Mouse (Mus musculus) cerebral cortex, adult 2 months (tissue): ENCODE results near the gene Col5a1.

Experiments
- WGBS: fragments of 180-500 bp; shearing (Covaris S2); methylation state at CpG from one replicate; pipeline ENCODE4 v1.1.7; 2018; 5-methylcytosine and 5-hydroxymethylcytosine counted together

Col5a1 gene

DNA sequence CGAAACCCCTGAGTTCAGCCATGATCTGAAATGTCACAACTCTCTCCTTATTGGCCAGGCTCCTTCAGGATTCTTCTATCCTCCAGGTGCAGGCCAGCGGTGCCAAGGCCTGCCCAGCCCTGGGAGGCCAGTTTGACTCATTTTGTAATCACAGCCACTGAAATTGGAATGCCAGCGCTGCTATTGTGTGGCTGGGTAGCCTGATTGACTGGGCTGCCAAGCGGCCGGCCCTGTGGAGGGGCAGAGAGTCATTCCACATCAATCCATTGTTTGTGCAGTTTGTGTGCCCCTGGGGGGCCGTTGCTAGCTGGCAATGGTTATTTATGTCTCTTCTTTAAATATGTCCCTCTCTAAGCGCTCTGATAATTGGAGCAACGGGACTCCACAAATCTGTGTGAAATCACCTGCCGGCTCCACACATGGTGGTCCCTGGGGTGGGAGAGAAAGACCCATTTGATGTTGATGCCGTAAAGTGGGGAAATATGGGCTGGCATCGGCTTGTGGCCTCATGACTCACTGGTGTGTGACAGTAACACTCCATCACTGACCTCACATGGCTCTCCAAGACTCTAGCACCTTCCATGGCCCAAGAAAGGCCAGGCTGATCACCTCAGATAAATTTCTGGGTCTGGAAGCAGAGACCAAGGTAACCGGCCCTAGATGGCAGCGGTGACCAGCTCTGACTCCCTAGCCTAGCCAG, 147.9 kb downstream of the Col5a1 start:
- WGBS = 74% methylated on average over 13 of the region's 13 CpGs

DNA sequence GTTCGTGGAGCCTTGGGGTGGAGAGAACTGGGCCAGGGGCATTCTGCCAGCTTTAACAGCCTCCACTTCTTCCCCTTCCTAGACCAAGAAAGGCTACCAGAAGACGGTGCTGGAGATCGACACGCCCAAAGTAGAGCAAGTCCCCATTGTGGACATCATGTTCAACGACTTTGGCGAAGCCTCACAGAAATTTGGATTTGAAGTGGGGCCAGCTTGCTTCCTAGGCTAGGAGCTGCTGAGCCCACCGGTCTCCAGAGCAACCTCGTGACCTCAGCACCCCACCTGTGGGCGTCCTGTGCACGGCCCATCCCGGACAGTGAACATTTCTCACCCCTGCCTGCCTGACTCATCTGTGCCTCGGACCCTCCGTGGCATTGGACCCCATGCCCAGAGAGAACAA, 150.6 kb downstream of the Col5a1 start:
- 77% methylated on average over 13 of the region's 13 CpGs for WGBS

DNA sequence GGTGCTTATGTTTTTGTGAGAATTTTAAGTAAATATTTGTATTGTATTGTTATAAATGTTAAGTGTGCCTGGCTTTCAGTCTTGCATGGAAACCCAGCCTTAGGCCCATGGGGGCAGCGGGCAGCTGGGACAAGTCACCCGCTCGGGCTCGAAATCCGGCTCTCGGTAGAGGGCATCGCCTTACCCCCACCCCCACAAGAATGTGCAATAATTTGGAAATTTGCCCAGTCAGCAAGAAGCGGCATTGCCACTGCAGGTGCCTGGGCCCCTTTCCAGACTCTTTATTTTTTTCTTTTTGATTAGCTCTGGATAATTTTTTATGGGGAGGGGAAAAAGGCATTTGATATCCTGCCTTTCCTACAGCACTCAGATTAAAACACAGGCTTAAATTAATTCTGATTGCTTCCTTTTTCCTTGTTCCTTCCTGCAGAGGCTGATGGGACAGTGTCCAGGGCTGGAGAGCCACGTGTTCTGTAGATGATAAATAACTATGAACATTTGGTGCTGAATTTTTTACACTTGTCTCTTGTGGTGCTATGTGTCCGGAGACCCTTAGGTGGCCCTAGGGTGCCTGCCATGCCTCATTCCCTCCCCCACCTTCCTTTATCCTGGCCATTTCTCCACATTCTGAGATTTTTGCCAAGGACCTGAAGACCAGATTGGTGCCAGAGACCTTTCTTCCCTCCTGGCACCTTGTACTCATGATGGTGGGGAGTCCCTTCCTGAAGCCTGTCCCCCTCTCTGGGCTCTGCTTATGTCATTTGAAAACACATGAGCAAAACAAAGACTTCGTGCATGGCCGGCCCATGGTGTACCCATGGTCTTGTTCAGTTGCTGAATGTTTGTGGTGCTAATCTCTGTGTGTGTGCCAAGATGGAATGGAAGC, 151.5 kb downstream of the Col5a1 start:
- WGBS = 52% methylated on average over 12 of the region's 12 CpGs

DNA sequence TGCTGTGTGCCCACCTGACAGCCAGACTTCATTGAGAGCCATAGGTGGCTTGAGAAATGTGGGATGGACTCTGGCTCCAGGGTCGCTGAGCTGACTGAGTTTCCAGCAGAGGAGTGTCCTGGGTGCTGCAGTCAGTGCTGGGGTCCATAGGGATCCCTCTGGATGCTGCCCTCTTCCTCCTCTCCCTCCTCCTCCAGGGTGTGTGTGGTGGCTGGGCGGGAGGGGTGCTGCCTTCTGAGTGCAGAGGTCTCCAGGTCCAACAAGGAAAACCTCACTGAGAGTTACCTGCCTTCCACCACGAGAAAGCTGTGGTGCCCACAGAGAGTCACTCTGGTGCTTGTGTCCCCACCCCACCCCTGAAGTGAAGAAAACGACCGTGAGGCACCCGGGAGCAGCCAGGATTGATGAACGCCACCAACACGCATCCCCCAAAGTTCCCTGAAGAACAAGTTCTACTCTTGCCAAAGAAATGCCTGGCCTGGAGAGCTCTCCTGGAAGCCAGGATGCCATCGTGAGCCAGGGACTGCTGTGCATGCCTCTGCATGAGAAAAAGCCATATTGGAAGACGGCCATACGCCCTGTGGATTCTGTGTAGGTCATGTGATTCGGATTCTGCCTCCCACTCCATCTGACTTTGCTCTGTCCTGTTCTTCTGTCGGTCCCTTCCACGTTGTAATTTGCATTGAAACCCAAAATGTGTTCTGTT, 152.3 kb downstream of the Col5a1 start:
- 49% methylated on average over 14 of the region's 14 CpGs for WGBS

DNA sequence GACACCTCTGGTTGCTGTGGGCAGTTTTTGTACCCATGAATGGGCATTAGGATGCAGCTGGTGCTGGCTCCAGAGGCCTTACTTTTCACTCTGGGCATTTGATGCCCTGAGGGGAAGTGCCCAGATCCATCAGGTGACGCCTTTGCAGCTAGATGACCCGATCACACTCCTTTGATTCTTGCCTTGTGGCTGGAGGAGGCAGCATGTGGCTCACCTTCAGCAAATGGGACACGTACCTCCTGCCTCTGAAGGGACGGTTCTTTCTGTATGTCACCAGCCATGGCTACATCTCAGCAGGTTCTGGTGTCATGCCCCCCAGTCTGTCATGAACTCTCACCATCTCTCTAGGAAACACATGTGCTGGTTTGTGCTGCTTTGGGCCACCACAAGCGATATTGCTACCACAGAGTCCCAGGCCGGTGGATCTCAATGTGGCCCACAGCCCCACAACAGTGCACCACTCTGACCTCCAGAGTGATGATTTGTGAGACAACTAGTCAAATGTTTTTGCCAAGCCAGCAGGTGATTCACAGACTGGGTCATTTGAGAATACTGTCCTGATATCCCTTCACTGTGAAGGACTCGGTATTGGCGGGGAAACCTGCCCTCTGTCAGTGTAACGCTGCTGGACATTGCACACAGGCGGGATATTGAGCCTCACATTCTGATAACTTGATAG, 153.6 kb downstream of the Col5a1 start:
- 95% methylated on average over 10 of the region's 10 CpGs for WGBS

DNA sequence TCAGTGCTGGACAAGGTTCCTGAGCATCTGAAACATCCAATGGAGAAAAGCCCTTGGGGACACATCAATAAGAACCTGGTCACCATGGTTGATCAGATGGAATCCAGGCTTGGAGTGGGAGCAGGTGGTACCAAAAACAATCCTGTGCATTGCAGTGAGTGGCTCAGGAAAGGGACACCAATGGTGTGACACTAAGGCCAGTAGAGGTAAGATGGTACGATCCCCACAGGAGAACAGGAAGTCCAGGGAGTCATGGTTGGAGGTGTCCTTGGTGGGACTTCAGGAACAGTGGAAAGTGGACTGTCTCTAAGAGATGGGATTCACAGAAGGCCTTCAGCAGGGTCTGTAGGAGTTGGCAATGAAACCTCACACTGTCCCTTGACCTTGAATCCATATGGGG, 154.2 kb downstream of the Col5a1 start:
- WGBS = 90% methylated on average over 1 of the region's 1 CpGs

DNA sequence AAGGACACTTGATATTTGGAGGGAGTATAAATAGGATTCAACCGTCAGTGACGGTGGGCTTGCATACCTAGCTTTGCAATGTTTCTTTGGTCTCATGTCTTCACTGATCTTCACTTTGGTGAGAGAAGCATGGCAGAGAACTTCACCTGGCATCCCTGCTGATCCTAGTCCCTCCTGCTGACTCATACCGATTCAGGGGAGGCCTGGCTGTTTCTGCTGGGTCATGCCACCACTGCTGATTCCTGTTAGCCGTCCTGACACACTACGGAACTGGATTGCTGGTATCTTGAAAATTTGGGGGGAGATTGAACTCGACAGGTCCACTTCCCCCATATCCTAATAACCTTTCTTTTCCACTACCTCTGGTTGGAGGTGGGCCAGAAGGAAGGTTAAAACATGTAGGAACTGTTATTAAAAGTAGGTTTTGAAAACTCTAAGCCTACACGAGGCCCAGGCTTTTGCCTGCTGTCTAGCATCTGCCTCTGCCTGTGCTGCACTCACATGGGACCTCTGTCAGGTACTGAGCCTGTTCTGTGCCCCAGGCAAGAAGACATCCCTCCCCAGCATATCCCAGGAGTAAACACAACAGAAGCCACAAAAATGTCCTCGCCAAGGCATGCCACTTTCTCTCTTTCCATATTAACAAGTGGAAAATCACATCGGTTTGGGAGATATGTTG, 158.8 kb downstream of the Col5a1 start:
- 81% methylated on average over 9 of the region's 9 CpGs for WGBS

DNA sequence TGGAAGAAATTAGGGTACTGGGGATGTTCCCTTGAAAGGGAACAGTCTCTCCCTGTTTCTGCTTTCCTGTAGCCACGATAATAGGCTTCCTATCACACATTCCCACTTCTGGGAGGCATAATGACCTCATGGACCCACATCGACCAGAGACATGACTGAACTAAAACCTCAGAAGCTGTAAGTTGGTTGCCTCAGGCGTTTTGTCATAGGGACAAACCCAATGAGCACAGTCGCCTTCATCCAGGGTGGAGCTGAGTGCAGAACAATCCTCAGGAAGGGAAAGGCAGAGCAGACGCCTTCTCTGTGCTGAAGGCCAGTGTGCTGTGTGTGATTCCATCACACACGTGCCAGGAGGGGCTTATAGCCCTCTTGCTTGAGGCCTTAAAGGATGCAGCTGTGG, 160.1 kb downstream of the Col5a1 start:
- WGBS = 77% methylated on average over 6 of the region's 6 CpGs

DNA sequence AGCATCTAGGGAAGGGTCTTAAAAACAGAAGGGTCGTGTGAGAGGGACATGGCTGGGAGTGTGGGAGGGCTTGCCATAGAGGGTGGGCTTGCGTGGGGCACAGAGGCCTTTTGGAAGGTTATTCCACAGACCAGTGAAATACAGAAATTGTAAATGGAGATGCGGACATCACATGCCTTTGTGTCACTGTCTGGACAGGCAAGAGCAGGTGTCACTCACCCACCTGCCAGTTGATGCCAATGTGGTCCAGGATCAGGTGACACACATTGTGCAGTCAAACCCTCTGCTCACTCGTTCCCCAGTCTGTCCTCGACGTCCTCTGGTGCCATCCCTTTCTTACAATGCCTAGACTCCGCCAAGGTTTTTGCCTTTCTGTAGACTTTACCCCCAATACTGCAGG, 160.9 kb downstream of the Col5a1 start:
- WGBS = 84% methylated on average over 7 of the region's 7 CpGs

DNA sequence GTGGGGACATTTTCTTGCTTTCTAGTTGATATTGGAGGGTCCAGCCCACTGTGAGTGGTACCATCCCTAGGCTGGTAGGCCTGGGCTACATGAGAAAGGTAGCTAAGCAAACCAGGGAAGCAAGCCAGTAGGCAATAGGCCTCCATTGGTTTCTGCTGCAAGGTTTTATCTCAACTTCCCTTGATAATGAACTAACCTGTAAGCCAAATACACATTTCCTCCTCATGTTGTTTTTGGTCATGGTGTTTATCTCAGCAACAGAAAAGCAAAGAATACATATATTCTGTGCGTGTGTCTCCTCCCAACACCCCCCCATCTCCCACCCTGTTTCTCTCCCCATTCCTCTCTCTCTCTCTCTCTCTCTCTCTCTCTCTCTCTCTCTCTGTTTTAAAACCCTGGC, 173.7 kb downstream of the Col5a1 start:
- WGBS = 91% methylated on average over 1 of the region's 1 CpGs

DNA sequence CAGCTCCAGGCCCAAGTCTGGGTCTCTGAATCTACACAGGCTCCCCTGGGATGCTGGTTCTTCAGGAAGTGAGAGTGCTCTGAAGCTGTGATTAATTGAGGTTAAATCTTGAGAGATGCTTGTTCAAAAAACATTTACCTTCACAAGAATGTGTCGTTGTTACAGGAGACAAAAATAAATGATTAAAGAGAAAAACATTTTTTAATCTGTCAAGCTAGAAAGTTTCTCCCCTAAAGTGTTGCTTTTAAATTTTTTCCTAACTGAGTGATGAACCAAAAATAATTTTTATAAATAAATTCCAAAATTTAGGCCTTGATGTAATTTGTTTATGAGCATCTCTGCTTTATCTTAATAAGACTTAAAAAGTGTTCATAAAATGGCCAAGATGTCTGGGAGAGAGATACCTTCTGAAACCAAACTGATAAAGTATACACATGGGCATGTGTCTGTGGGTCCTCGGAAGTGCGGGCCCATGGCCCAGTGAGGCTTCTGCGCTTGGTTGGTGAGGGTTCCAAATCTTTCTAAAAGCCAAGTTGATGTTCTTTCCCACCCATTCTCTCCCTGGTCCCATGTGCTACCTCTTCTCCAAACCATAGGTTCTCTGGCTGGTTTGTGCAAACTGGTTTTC, 177.6 kb downstream of the Col5a1 start:
- 78% methylated on average over 4 of the region's 4 CpGs for WGBS

DNA sequence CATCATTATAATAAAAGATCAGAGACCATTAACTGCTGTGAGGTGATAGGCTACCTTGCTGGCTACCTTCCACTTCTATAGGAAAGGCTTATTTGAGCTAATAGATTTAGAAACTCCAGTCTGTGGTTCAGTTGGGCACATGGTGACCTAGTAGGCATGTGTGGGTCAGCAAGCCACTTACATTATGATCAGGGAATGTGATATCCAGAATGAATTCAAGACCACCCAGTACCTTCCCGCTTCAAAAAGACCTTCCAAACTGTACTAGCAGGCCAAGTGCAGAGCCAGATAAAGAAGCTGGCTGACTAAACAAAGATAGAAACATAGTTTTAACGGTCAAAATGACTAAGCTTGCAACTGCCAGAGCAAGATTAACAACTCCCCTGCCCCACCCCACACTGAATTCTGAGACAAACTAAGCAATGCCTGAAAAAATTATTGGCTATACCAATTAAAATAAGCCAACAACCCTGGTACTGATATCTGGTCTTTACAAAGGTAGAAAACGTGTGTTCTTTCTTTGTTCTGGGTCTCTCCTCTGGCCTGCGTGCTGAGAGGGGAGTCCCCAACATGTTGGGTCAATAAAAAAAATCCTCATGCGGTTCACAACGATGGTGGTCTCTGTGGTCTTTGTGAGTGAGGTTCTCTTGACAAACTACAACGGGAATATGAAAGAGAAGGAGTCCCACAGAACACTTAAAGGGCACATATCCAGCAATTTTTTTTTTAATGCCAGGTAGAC, 178.3 kb downstream of the Col5a1 start:
- 75% methylated on average over 7 of the region's 7 CpGs for WGBS

DNA sequence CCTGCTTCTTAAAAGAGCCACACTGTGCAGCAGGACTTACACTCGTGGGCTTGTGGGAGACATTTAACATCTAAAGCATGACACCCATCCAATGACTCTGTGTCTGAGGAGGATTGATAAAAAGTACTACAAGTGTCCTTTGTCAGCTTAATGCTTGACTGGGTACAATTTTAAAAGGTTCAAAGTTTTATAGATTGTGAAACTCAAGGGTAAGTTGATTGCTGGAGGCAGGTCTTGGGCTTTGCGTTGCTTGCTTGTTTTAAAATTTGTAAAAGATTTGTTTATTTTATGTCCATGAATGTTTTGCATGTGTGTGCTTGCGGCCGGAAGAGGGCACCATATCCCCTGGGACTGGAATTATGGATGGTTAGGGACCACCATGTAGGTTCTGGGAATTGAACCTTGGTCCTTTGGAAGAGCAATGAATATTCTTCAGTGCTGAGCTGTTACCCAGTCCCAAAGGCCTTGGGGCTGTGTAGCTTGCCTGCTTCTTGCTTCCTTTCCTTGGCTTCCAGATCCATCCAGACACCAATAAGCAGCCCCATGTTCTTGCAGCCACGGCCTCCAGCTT, 178.9 kb downstream of the Col5a1 start:
- 92% methylated on average over 5 of the region's 5 CpGs for WGBS

DNA sequence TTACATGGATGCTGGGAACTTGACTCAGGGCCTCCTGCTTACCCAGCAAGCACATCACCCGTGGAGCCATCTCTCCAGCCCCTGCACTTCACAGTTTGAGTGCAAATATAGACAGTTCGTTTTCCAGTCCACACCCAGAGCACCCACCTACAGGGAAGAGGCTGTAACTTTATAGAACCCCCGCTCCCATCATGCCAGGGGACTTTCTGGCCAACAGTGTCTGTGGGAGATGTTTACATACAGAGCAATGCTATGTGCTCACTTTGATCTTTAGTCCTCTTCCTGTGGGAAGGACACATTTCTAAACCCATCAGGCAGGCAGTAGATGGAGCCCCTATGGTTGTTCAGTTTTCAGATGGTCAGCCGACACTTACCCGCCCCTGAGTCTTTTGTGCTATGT, 180.5 kb downstream of the Col5a1 start:
- 37% methylated on average over 5 of the region's 5 CpGs for WGBS

DNA sequence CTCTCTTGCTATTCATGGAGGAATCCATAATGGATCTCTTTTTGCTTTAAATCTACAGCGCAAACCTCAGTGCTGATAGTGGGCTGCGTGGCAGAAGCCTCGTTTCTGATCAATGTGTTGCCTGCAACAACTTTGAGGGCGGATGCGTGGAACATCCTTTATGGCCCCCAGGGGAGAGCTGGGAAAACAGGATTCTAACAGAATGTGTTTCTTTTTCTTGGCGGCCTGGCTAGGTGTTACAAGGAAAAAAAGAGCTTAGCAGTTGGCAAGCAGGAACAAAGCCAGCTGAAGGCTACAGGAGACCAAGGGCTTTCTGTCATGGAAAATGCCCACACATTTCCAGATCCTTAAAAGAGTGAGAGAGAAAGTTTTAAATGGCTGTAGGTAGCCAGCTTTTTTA, 180.9 kb downstream of the Col5a1 start:
- 30% methylated on average over 6 of the region's 6 CpGs for WGBS

DNA sequence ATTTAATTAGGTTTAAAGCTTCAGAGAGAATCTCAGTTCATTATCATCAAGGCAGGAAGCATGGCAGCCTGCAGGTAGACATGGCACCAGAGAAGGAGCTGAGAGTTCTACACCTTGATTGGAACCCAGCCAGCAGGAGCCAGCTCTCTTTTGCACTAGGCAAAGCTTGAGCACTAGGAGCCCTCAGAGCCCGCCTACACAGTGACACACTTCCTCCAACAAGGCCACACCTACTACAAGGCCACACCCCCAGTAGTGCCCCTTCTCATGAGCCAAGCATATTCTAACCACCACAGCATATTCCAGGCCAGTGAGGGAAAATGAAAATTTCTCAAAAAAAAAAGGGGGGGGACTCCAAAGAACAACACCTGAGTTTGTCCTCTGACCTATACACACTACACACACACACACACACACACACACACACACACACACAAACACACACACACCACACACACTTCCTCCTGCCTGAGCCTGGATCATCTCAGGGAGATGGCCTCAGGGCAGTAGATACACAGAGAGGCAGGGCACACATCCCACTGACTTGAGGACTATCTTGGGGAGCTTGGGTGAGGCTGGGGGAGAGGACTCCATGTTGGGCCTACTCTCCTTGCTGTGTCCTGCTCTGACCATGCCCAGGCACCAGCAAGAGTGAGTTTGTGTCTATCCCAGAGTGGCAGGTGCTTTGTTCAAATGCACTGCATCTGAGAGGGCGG, 181.8 kb downstream of the Col5a1 start:
- WGBS = 55% methylated on average over 2 of the region's 2 CpGs

DNA sequence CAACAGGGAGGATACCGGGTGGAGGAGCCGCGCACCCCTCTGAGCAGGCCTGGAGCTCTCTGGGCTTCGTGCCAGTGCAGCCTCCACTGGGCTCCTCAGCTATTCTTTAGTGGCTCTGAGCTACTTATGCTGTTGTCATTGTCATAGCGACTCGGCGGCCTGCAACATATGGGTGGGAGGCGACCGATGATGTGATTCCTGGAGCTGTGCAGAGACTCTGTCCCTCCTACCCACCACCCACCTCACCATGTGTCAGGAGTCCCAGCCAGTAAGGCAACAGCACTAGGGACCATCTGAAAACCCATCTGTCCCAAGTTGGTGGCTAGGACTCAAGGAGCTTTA, 182.3 kb downstream of the Col5a1 start:
- WGBS = 25% methylated on average over 9 of the region's 9 CpGs

DNA sequence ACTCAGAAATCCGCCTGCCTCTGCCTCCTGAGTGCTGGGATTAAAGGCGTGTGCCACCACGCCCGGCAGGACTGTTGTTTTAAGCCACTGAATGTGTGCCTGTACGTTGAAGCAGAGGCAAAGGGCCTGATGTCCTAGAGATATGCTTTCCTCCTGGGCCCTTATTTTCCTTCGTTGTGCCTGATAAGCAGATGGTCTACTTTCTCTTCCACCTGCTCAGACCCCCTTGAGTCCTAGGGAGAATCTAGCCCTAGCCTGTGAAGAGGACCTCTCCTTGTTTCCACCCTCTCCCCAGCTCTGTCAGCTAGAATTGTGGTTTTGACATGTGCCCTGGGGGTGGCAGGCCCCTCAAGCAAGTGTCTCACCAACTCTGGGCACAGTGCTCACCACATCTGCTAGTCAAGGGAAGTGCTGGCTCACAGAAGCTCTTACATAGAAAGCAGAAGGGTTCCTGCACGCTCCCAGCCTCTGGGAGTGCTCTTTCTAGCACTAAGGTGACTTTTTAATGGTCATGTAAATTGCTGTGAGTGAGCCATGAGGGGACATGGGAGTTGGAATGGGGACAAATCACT, 189.5 kb downstream of the Col5a1 start:
- WGBS = 86% methylated on average over 7 of the region's 7 CpGs

DNA sequence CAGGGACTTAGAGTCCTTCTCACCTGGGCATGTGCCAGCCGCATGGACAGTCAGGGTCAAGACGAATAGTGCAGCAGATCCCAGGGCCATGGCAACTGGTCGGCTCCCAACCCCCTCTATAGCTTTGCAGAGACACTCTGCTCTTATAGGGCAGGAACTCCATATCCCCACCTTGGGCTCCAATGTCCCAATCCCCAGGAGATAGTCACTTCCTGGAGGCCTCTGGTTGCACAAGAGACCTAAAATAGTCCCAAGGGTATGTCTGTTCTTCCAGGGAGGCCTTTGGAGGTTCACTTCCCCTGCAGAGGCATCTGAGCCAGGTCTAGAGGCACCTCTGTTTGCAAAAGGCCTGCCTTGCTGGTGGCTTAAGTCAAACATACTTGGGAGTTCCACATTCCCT, 198.5 kb downstream of the Col5a1 start, which contains the start of gene Fcnb:
Gene Fcnb (minus strand): TSS at position 118 of the 400 bp plus-strand sequence.
- 85% methylated on average over 3 of the region's 3 CpGs for WGBS
